Mouse (Mus musculus) heart, embryonic 15.5 days (tissue): ENCODE data around the gene Usf1. TPM values are rescaled to one million over a fixed set of nuclear protein-coding genes. Genes with fewer than 3 reads are reported as not detected.

Source experiments
- ATAC-seq: fragments of 200-750 bp; cut with Nextera tagmentation; replicated peaks from 2 replicates; pipeline ENCODE4 v1.8.0; 2017; ENCODE audit warnings: low read depth, moderate TSS enrichment; ENCODE audit not compliant: insufficient number of reproducible peaks, insufficient read depth, low FRiP score
- H3K27ac ChIP-seq: fragments of 300-500 bp; sonication (generic); 2 replicates; pipeline ENCODE4 v1.5.1; 2015; ENCODE audit warnings: mild to moderate bottlenecking, inconsistent platforms
- H3K27me3 ChIP-seq: fragments of 300-500 bp; sonication (generic); 2 replicates; pipeline ENCODE4 v1.6.1; 2015; ENCODE audit warnings: inconsistent platforms
- H3K36me3 ChIP-seq: fragments of 300-500 bp; sonication (generic); 2 replicates; pipeline ENCODE4 v1.6.1; 2015; ENCODE audit warnings: mild to moderate bottlenecking, inconsistent platforms
- H3K4me1 ChIP-seq: fragments of 300-500 bp; sonication (generic); replicated peaks from 2 replicates; pipeline ENCODE4 v1.6.1; 2015; ENCODE audit warnings: inconsistent platforms
- H3K4me2 ChIP-seq: fragments of 300-500 bp; sonication (generic); 2 replicates; pipeline ENCODE4 v1.6.1; 2015; ENCODE audit warnings: inconsistent platforms, mild to moderate bottlenecking, moderate library complexity
- H3K4me3 ChIP-seq: fragments of 300-500 bp; sonication (generic); 2 replicates; pipeline ENCODE4 v1.5.1; 2015; ENCODE audit warnings: mild to moderate bottlenecking, inconsistent platforms
- H3K9ac ChIP-seq: fragments of 300-500 bp; sonication (generic); 2 replicates; pipeline ENCODE4 v1.6.1; 2015; ENCODE audit warnings: mild to moderate bottlenecking, inconsistent platforms
- H3K9me3 ChIP-seq: fragments of 300-500 bp; sonication (generic); replicated peaks from 2 replicates; pipeline ENCODE4 v1.6.1; 2016; ENCODE audit warnings: inconsistent platforms
- WGBS: fragments of 180-500 bp; shearing (Covaris S2); methylation state at CpG from one replicate; pipeline ENCODE4 v1.1.7; 2015; ENCODE audit warnings: mixed read lengths; 5-methylcytosine and 5-hydroxymethylcytosine counted together
- polyA plus RNA-seq: library from polyadenylated mRNA; unstranded; fragments of >200 nt; fragmentation: Nextera tagmentation; extraction: Ambion mirVana; gene quantifications from 2 replicates; pipeline ENCODE4 v1.2.1, GENCODE M21; 2015

The Usf1 gene
- polyA plus RNA-seq, 1 experiment from 2014 or later = 48.7 TPM

DNA sequence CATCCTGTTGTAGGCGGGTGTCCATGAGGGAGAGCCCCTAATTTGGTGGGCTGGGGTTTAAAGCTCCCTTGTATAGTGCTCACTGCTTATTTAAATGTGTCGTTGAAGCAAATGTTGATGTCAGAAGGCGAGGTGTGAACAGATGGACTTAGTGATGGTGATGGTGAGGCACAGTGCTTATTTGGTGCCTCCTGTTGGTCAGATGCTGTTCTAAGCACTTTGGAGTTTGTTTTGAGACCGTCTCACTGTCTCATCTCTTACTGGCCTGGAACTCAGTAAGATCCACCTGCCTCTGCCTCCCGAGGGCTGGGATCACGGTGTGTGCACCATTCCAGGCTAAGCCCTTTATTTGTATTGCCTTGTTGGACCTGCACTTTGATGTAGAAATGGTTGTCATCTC is 43.8 kb downstream of the Usf1 start:
- no peak for ATAC-seq
- H3K4me2 ChIP-seq = no peak overlapping the region
- no peaks in the 10 kb centered on the region for H3K9me3 ChIP-seq
- H3K36me3 ChIP-seq = no peaks in the 10 kb centered on the region
- H3K27ac ChIP-seq = no peak overlapping the region
- peaks cover 10% of the 10 kb centered on the region for H3K4me1 ChIP-seq
- no peak overlapping the region for H3K9ac ChIP-seq
- WGBS = 80% methylated on average over 6 of the region's 6 CpGs
- H3K4me3 ChIP-seq = no peak overlapping the region
- H3K27me3 ChIP-seq = no peaks in the 10 kb centered on the region

DNA sequence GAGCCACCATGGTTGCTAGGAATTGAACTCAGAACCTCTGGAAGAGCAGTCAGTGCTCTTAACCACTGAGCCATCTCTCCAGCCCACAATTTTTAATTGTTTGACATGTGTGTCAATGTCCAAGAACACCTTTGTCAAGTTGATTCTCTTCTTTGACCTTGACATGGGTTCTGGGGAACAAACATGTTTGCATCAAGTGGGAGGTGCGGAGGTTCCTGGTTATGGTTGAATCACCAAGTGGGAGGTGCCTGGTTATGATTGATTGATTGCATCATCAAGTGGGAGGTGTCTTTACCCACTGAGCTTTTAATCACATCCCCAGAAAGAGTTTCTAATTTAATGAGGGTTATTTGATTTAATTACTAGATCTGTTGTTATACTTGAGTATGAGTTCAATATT is 46.5 kb downstream of the Usf1 start:
- Histone ChIP-seq H3K4me2 (no peak overlapping the region), H3K27ac (no peak overlapping the region), H3K36me3 (peaks cover 17% of the 10 kb centered on the region), H3K4me3 (no peak overlapping the region), H3K27me3 (no peaks in the 10 kb centered on the region), H3K9ac (no peak overlapping the region), H3K4me1 (peaks cover 12% of the 10 kb centered on the region), H3K9me3 (no peaks in the 10 kb centered on the region)
- 93% methylated on average over 1 of the region's 1 CpGs for WGBS
- no peak for ATAC-seq

DNA sequence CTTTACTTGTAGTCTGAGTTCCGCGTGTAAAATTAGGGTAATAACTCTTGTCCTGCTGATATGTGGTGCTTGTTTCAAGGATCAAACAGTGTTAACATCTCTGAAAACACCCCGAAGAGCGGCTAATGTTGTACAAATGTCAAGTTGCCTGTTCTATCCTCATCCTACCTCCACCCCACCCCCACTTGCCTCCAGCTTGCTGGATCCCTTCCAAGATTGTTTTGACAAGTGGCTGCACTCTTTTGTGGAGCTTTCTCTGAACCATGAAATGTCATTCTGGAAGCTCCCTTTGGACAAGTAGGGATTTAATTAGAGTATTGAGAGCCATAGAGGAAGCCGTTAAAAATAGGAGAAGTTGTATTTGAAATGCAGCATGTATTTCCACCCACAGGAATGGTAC is 48.7 kb downstream of the Usf1 start:
- Histone ChIP-seq H3K27me3 (no peaks in the 10 kb centered on the region), H3K9me3 (no peaks in the 10 kb centered on the region), H3K27ac (no peak overlapping the region), H3K9ac (no peak overlapping the region), H3K4me2 (no peak overlapping the region), H3K4me1 (peaks cover 9% of the 10 kb centered on the region), H3K36me3 (peaks cover 33% of the 10 kb centered on the region), H3K4me3 (no peak overlapping the region)
- 52% methylated on average over 5 of the region's 5 CpGs for WGBS
- no peak for ATAC-seq

DNA sequence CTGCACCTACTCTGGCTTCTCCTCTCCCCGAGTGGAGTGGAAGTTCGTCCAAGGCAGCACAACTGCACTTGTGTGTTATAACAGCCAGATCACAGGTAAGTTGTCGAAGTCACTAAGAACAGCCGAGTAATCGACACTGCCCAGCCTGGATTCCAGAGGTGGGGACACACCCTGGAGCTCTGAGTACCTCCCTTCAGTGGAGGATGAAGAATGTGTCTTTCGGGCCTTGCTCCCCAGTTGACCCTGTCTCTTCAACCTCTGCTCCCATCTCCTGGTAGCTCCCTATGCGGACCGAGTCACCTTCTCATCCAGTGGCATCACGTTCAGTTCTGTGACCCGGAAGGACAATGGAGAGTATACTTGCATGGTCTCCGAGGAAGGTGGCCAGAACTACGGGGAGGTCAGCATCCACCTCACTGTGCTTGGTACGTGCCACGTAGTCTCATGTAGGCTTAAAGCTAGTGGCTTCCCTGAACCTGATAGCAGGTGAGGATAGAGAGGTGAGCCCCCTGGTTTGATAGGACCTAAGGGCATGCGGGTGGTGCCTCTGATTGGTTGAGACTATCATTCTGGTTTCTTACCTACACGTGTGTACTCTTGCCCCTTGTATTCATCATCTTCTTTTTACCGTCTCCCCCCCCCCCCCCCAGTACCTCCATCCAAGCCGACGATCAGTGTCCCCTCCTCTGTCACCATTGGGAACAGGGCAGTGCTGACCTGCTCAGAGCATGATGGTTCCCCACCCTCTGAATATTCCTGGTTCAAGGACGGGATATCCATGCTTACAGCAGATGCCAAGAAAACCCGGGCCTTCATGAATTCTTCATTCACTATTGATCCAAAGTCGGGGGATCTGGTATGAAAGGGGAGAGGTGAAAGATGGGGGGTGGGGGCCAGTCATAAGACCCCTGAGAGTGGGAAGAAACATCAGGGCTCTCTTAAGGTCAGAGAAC is 49.7 kb downstream of the Usf1 start:
- 90% methylated on average over 20 of the region's 22 CpGs for WGBS
- H3K9me3 ChIP-seq = no peaks in the 10 kb centered on the region
- no peak overlapping the region for H3K9ac ChIP-seq
- H3K4me2 ChIP-seq = no peak overlapping the region
- H3K27ac ChIP-seq = no peak overlapping the region
- ATAC-seq = no peak
- H3K27me3 ChIP-seq = no peaks in the 10 kb centered on the region
- peaks cover 9% of the 10 kb centered on the region for H3K4me1 ChIP-seq
- H3K4me3 ChIP-seq = no peak overlapping the region
- H3K36me3 ChIP-seq = peaks cover 33% of the 10 kb centered on the region

DNA sequence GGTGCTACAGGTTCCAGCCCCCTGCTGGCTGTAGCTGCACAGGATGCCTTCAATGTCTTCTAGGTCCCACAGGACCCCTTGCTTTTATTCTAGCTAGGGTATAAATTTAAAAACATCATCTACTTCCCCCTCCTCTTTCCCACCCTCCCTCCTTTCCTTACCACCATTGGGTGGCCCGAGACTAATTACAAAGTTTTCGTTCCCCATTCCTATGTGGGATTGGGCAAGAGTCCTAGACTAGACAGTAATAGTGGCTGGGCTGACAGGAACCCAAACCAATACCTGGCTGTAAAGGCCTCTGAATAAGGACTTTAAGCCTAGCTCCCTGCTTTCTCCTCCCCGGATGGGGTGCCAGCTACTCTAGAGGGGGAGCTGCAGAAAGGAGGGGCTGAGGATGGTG is 52.0 kb downstream of the Usf1 start:
- Histone ChIP-seq H3K9me3 (no peaks in the 10 kb centered on the region), H3K9ac (no peak overlapping the region), H3K4me3 (no peak overlapping the region), H3K4me2 (no peak overlapping the region), H3K27ac (no peak overlapping the region), H3K4me1 (peaks cover 9% of the 10 kb centered on the region), H3K27me3 (no peaks in the 10 kb centered on the region), H3K36me3 (peaks cover 33% of the 10 kb centered on the region)
- no peak for ATAC-seq
- 92% methylated on average over 3 of the region's 3 CpGs for WGBS

DNA sequence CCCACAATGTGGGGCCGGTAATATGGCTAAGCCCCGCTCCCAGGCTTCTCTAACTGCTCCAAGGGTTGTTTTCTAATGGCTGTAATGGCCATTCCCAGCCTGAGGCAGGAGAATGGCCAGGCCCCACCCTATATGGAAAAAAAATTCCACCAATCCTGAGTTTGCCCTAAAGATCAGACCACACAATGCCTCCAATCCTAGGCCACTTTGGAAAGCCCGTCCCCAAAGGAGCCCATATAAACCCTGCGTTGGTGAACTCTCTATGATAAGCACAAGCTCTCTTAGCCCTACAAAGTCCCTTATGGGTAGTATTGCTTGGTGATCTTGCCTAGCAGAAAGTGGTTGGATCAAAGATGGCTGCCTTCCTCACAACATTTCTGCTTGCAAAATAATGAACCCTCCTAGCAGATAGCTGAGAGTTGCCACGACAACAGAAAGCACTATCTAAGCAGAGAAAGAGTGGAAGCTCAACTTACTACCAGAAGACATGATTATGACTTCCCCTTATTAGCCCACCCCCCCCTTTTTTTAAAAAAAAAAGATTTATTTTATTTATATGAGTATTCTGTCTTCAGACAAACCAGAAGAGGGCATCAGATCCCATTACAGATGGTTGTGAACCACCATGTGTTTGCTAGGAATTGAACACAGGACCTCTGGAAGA is 54.8 kb downstream of the Usf1 start:
- Histone ChIP-seq H3K4me1 (peaks cover 9% of the 10 kb centered on the region), H3K9me3 (no peaks in the 10 kb centered on the region), H3K9ac (no peak overlapping the region), H3K4me2 (no peak overlapping the region), H3K27ac (no peak overlapping the region), H3K27me3 (no peaks in the 10 kb centered on the region), H3K4me3 (no peak overlapping the region), H3K36me3 (peaks cover 29% of the 10 kb centered on the region)
- ATAC-seq = no peak
- WGBS = 88% methylated on average over 5 of the region's 5 CpGs

DNA sequence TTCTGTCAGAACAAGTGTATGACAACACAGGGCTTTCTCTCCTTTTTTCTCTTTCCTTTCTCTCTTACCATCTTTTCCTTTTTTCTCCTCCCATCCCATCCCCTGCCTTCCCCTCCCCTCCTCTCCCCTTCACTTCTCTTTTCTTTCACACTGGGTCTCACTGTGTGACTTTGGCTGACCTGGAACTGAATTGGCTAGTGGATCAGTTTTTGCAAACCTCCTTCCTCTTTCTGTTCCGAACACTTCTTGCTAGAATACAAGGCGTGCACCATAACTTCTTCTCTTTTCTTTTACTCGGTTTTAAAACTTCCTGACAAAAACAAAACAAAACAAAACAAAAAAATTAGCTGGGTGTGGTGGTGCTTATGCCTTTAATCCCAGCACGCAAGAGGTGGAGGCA is 55.5 kb downstream of the Usf1 start:
- ATAC-seq = no peak
- no peak overlapping the region for H3K4me3 ChIP-seq
- 79% methylated on average over 4 of the region's 4 CpGs for WGBS
- peaks cover 26% of the 10 kb centered on the region for H3K36me3 ChIP-seq
- no peaks in the 10 kb centered on the region for H3K27me3 ChIP-seq
- H3K9ac ChIP-seq = no peak overlapping the region
- H3K4me2 ChIP-seq = no peak overlapping the region
- H3K9me3 ChIP-seq = no peaks in the 10 kb centered on the region
- peaks cover 11% of the 10 kb centered on the region for H3K4me1 ChIP-seq
- H3K27ac ChIP-seq = no peak overlapping the region

Other genes starting within 250 kb of the Usf1 start
- 43.0 and 46.4 TPM in 2 replicates for gene Pcp4l1, start 215.0 kb upstream of the Usf1 start, polyA plus RNA-seq
- 0.33 and 0.35 TPM in 2 replicates for gene Nr1i3, start 197.3 kb upstream of the Usf1 start, polyA plus RNA-seq
- gene Tomm40l, start 188.8 kb upstream of the Usf1 start, polyA plus RNA-seq = 55.6 and 57.9 TPM in 2 replicates
- gene Apoa2, start 186.3 kb upstream of the Usf1 start, polyA plus RNA-seq = 9.2 and 43.9 TPM in 2 replicates
- gene Fcer1g, start 176.9 kb upstream of the Usf1 start, polyA plus RNA-seq = 28.0 and 44.6 TPM in 2 replicates
- gene Adamts4, start 160.9 kb upstream of the Usf1 start, polyA plus RNA-seq = 5.2 and 6.0 TPM in 2 replicates
- 514 and 535 TPM in 2 replicates for gene Ndufs2, start 159.9 kb upstream of the Usf1 start, polyA plus RNA-seq
- 44.4 and 56.4 TPM in 2 replicates for gene B4galt3, start 141.0 kb upstream of the Usf1 start, polyA plus RNA-seq
- 32.7 and 47.2 TPM in 2 replicates for gene Ppox, start 130.1 kb upstream of the Usf1 start, polyA plus RNA-seq
- 44.9 and 55.6 TPM in 2 replicates for gene Usp21, start 123.3 kb upstream of the Usf1 start, polyA plus RNA-seq
- 83.6 and 85.0 TPM in 2 replicates for gene Ufc1, start 116.3 kb upstream of the Usf1 start, polyA plus RNA-seq
- gene Dedd, start 82.2 kb upstream of the Usf1 start, polyA plus RNA-seq = 33.9 and 37.7 TPM in 2 replicates
- 31.2 and 33.2 TPM in 2 replicates for gene Nit1, start 65.7 kb upstream of the Usf1 start, polyA plus RNA-seq
- 77.2 and 91.0 TPM in 2 replicates for gene Pfdn2, start 65.6 kb upstream of the Usf1 start, polyA plus RNA-seq
- 0.63 and 0.75 TPM in 2 replicates for gene Klhdc9, start 50.5 kb upstream of the Usf1 start, polyA plus RNA-seq
- 0.26 and 1.2 TPM in 2 replicates for gene Nectin4, start 41.2 kb upstream of the Usf1 start, polyA plus RNA-seq
- 1.00 and 5.3 TPM in 2 replicates for gene Arhgap30, start 22.4 kb upstream of the Usf1 start, polyA plus RNA-seq
- 2.7 and 3.1 TPM in 2 replicates for gene Tstd1, start 7.6 kb downstream of the Usf1 start, polyA plus RNA-seq
- 63.5 and 66.2 TPM in 2 replicates for gene F11r, start 26.2 kb downstream of the Usf1 start, polyA plus RNA-seq
- gene Alyref2, start 92.2 kb downstream of the Usf1 start, polyA plus RNA-seq = 15.4 and 17.4 TPM in 2 replicates
- not detected in 2 replicates for gene Itln1, start 124.0 kb downstream of the Usf1 start, polyA plus RNA-seq
- gene Cd244a, start 147.9 kb downstream of the Usf1 start, polyA plus RNA-seq = 0.34 and 1.4 TPM in 2 replicates
- 0.35 and 1.1 TPM in 2 replicates for gene Ly9, start 196.1 kb downstream of the Usf1 start, polyA plus RNA-seq
- 0.09 and 0.66 TPM in 2 replicates for gene Slamf7, start 241.7 kb downstream of the Usf1 start, polyA plus RNA-seq